Mouse (Mus musculus) bone marrow, adult 2 months (tissue): Measurements from ENCODE around the gene Hoxc12.

Experiments used
- CTCF ChIP-seq: fragments of 200-500 bp; IDR thresholded peaks from 2 replicates; pipeline ENCODE4 v1.5.1; 2011; ENCODE audit warnings: low read length, control low read depth; ENCODE audit not compliant: control insufficient read depth, insufficient read depth
- POLR2A ChIP-seq: fragments of 200-500 bp; IDR thresholded peaks from 2 replicates; pipeline ENCODE4 v1.6.1; 2011; ENCODE audit warnings: low read depth, mild to moderate bottlenecking, control low read depth, low read length, borderline replicate concordance; ENCODE audit not compliant: control insufficient read depth

- TF ChIP-seq CTCF (peak; percentile 93), POLR2A (no peak)
Observed at GRCm38 (mm10) chr15:102987124-102987833, 50.7 kb downstream of the Hoxc12 start.
